Mouse (Mus musculus): ENCODE results near the gene St6gal1. TPM values are rescaled to one million over a fixed set of nuclear protein-coding genes. Genes with fewer than 3 reads are reported as not detected.

St6gal1 gene
- polyA plus RNA-seq, 1 experiment, result 31.5 TPM

GRCm38 (mm10) chr16:23235173-23235694 is 10.7 kb downstream of the St6gal1 start:
- DNase-seq (ENCODE audit: low read depth), result no peak
- TF ChIP-seq POLR2A (IDR thresholded peaks at IDR 0.05; ENCODE audit: borderline replicate concordance, extremely low read depth, insufficient read depth, insufficient read length, poor library complexity, severe bottlenecking) (no peak), CTCF (IDR thresholded peaks at IDR 0.05; ENCODE audit: borderline replicate concordance, extremely low read depth, insufficient read depth, insufficient read length) (no peak)

- no peak for DNase-seq (ENCODE audit: low read depth)
Measured at GRCm38 (mm10) chr16:23239583-23239982, 15.0 kb downstream of the St6gal1 start.

GRCm38 (mm10) chr16:23240049-23240949 is 15.8 kb downstream of the St6gal1 start:
- DNase-seq (ENCODE audit: low read depth), result peak; percentile 95
- TF ChIP-seq CTCF (IDR thresholded peaks at IDR 0.05; ENCODE audit: borderline replicate concordance, extremely low read depth, insufficient read depth, insufficient read length) (no peak), POLR2A (IDR thresholded peaks at IDR 0.05; ENCODE audit: borderline replicate concordance, extremely low read depth, insufficient read depth, insufficient read length, poor library complexity, severe bottlenecking) (no peak)

More at GRCm38 (mm10) chr16:23239583-23239982, 15.0 kb downstream of the St6gal1 start:
- TF ChIP-seq CTCF (IDR thresholded peaks at IDR 0.05; ENCODE audit: borderline replicate concordance, extremely low read depth, insufficient read depth, insufficient read length), result no peak
- TF ChIP-seq POLR2A (IDR thresholded peaks at IDR 0.05; ENCODE audit: borderline replicate concordance, extremely low read depth, insufficient read depth, insufficient read length, poor library complexity, severe bottlenecking), result no peak

GRCm38 (mm10) chr16:23240950-23241259 is 16.4 kb downstream of the St6gal1 start:
- no peak for DNase-seq (ENCODE audit: low read depth)
- TF ChIP-seq POLR2A (IDR thresholded peaks at IDR 0.05; ENCODE audit: borderline replicate concordance, extremely low read depth, insufficient read depth, insufficient read length, poor library complexity, severe bottlenecking) (no peak), CTCF (IDR thresholded peaks at IDR 0.05; ENCODE audit: borderline replicate concordance, extremely low read depth, insufficient read depth, insufficient read length) (no peak)

GRCm38 (mm10) chr16:23243726-23244425 is 19.3 kb downstream of the St6gal1 start:
- no peak for DNase-seq (ENCODE audit: low read depth)
- TF ChIP-seq CTCF (IDR thresholded peaks at IDR 0.05; ENCODE audit: borderline replicate concordance, extremely low read depth, insufficient read depth, insufficient read length) (no peak), POLR2A (IDR thresholded peaks at IDR 0.05; ENCODE audit: borderline replicate concordance, extremely low read depth, insufficient read depth, insufficient read length, poor library complexity, severe bottlenecking) (no peak)

GRCm38 (mm10) chr16:23244486-23244885 is 19.9 kb downstream of the St6gal1 start:
- TF ChIP-seq POLR2A (IDR thresholded peaks at IDR 0.05; ENCODE audit: borderline replicate concordance, extremely low read depth, insufficient read depth, insufficient read length, poor library complexity, severe bottlenecking) (no peak), CTCF (IDR thresholded peaks at IDR 0.05; ENCODE audit: borderline replicate concordance, extremely low read depth, insufficient read depth, insufficient read length) (no peak)
- DNase-seq (ENCODE audit: low read depth), result no peak

- TF ChIP-seq CTCF (IDR thresholded peaks at IDR 0.05; ENCODE audit: borderline replicate concordance, extremely low read depth, insufficient read depth, insufficient read length) (no peak), POLR2A (IDR thresholded peaks at IDR 0.05; ENCODE audit: borderline replicate concordance, extremely low read depth, insufficient read depth, insufficient read length, poor library complexity, severe bottlenecking) (no peak)
- DNase-seq (ENCODE audit: low read depth), result no peak
Measured at GRCm38 (mm10) chr16:23249285-23249684, 24.7 kb downstream of the St6gal1 start.

GRCm38 (mm10) chr16:23249762-23250161 is 25.2 kb downstream of the St6gal1 start:
- no peak for DNase-seq (ENCODE audit: low read depth)
- no peak for TF ChIP-seq CTCF (IDR thresholded peaks at IDR 0.05; ENCODE audit: borderline replicate concordance, extremely low read depth, insufficient read depth, insufficient read length)

- TF ChIP-seq CTCF (IDR thresholded peaks at IDR 0.05; ENCODE audit: borderline replicate concordance, extremely low read depth, insufficient read depth, insufficient read length) (no peak), POLR2A (IDR thresholded peaks at IDR 0.05; ENCODE audit: borderline replicate concordance, extremely low read depth, insufficient read depth, insufficient read length, poor library complexity, severe bottlenecking) (no peak)
Measured at GRCm38 (mm10) chr16:23250556-23251444, 26.3 kb downstream of the St6gal1 start.

GRCm38 (mm10) chr16:23251445-23251773 is 26.9 kb downstream of the St6gal1 start:
- TF ChIP-seq POLR2A (IDR thresholded peaks at IDR 0.05; ENCODE audit: borderline replicate concordance, extremely low read depth, insufficient read depth, insufficient read length, poor library complexity, severe bottlenecking) (no peak), CTCF (IDR thresholded peaks at IDR 0.05; ENCODE audit: borderline replicate concordance, extremely low read depth, insufficient read depth, insufficient read length) (no peak)
- no peak for DNase-seq (ENCODE audit: low read depth)

More at GRCm38 (mm10) chr16:23250556-23251444, 26.3 kb downstream of the St6gal1 start:
- DNase-seq (ENCODE audit: low read depth), result peak; percentile 58

GRCm38 (mm10) chr16:23253620-23254019 is 29.1 kb downstream of the St6gal1 start:
- DNase-seq (ENCODE audit: low read depth), result no peak
- TF ChIP-seq POLR2A (IDR thresholded peaks at IDR 0.05; ENCODE audit: borderline replicate concordance, extremely low read depth, insufficient read depth, insufficient read length, poor library complexity, severe bottlenecking) (no peak), CTCF (IDR thresholded peaks at IDR 0.05; ENCODE audit: borderline replicate concordance, extremely low read depth, insufficient read depth, insufficient read length) (no peak)

All from brain, embryonic 14.5 days (tissue).